Mouse (Mus musculus) forebrain, embryonic 14.5 days (tissue): Measurements from ENCODE around the gene Cldn12. TPM values are rescaled to one million over a fixed set of nuclear protein-coding genes. Genes with fewer than 3 reads are reported as not detected.

Experiments used
- ATAC-seq: fragments of 200-750 bp; cut with Nextera tagmentation; 2 replicates; pipeline ENCODE4 v1.8.0; 2017; ENCODE audit warnings: mild to moderate bottlenecking, moderate library complexity
- DNase-seq: peaks from one replicate; pipeline ENCODE4 v3.0.0-alpha.2; 2015; ENCODE audit warnings: low spot score
- H3K27ac ChIP-seq: fragments of 300-500 bp; sonication (generic); 2 replicates; pipeline ENCODE4 v1.5.1; 2014; ENCODE audit warnings: low read depth, mild to moderate bottlenecking, control low read depth, low read length, moderate library complexity
- H3K27me3 ChIP-seq: fragments of 300-500 bp; sonication (generic); replicated peaks from 2 replicates; pipeline ENCODE4 v1.6.1; 2014; ENCODE audit warnings: low read length, control low read depth, mixed read lengths; ENCODE audit not compliant: control insufficient read depth, insufficient read depth
- H3K36me3 ChIP-seq: fragments of 300-500 bp; sonication (generic); 2 replicates; pipeline ENCODE4 v1.6.1; 2014; ENCODE audit warnings: low read length, control low read depth; ENCODE audit not compliant: control insufficient read depth, insufficient read depth
- H3K4me1 ChIP-seq: fragments of 300-500 bp; sonication (generic); 2 replicates; pipeline ENCODE4 v1.6.1; 2014; ENCODE audit warnings: antibody characterized with exemption, low read length, control low read depth; ENCODE audit not compliant: control insufficient read depth, insufficient read depth
- H3K4me2 ChIP-seq: fragments of 300-500 bp; sonication (generic); 2 replicates; pipeline ENCODE4 v1.6.1; 2014; ENCODE audit warnings: mild to moderate bottlenecking, control low read depth, low read length
- H3K4me3 ChIP-seq: fragments of 300-500 bp; sonication (generic); 2 replicates; pipeline ENCODE4 v1.5.1; 2014; ENCODE audit warnings: low read depth, low read length, control low read depth
- H3K9ac ChIP-seq: fragments of 300-500 bp; sonication (generic); 2 replicates; pipeline ENCODE4 v1.6.1; 2014; ENCODE audit warnings: mild to moderate bottlenecking, low read length, control low read depth, moderate library complexity
- H3K9me3 ChIP-seq: fragments of 300-500 bp; sonication (generic); replicated peaks from 2 replicates; pipeline ENCODE4 v1.6.1; 2016; ENCODE audit warnings: low read length, control low read depth, mixed read lengths; ENCODE audit not compliant: control insufficient read depth
- WGBS: fragments of 180-500 bp; shearing (Covaris S2); extraction: QIAGEN DNeasy Blood & Tissue Kit; methylation state at CpG from one replicate; pipeline ENCODE4 v1.1.7; 2014; 5-methylcytosine and 5-hydroxymethylcytosine counted together
- polyA plus RNA-seq: library from polyadenylated mRNA; unstranded; fragments of >200 nt; fragmentation: Nextera tagmentation; extraction: Ambion mirVana; gene quantifications from 2 replicates; pipeline ENCODE4 v1.2.1, GENCODE M21; 2014

The Cldn12 gene
- polyA plus RNA-seq, 1 experiment from 2014 or later = 16.4 TPM

DNA sequence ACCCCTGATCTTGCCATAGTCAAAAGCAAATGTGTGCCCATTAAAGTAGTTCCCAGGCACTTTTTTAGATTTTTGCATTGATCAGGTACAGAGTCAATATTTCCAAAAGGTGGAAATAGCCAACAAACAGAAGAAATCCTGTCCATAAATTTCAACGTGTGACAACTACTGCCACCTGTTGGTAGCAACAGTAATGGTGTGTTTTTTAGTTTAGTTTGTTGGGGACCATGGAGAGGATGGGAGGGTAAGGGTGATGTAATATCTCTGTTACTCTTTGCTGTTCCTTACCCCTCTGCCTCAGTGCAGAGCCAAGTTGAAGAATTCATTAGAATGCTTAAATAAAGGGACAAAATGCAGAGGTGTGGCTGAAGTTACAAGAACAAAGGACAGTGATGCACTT, 33.1 kb downstream of the Cldn12 start:
- no peak overlapping the region for H3K9ac ChIP-seq
- no peaks in the 10 kb centered on the region for H3K9me3 ChIP-seq
- no peak overlapping the region for H3K4me3 ChIP-seq
- ATAC-seq (no peak; the same call in 1 of the 2 replicates), DNase-seq (peak; percentile 62)
- no peak overlapping the region for H3K27ac ChIP-seq
- no peaks in the 10 kb centered on the region for H3K36me3 ChIP-seq
- WGBS = 6% methylated on average over 1 of the region's 1 CpGs
- no peaks in the 10 kb centered on the region for H3K27me3 ChIP-seq
- no peak overlapping the region for H3K4me2 ChIP-seq
- no peaks in the 10 kb centered on the region for H3K4me1 ChIP-seq

GRCm38 (mm10) chr5:5479043-5479442, 35.7 kb downstream of the Cldn12 start, which contains the start of gene 1700015F17Rik:
1700015F17Rik (minus strand) TSS chr5:5479143.
- Histone ChIP-seq H3K36me3 (no peaks in the 10 kb centered on the region), H3K9ac (no peak within 1 kb of the TSS), H3K27ac (no peak within 1 kb of the TSS), H3K27me3 (no peaks in the 10 kb centered on the region), H3K4me1 (no peaks in the 10 kb centered on the region), H3K4me3 (no peak within 1 kb of the TSS), H3K4me2 (no peak within 1 kb of the TSS), H3K9me3 (no peaks in the 10 kb centered on the region)
- DNase-seq (no peak), ATAC-seq (no peak)
- WGBS = 83% methylated on average over 6 of the region's 6 CpGs

DNA sequence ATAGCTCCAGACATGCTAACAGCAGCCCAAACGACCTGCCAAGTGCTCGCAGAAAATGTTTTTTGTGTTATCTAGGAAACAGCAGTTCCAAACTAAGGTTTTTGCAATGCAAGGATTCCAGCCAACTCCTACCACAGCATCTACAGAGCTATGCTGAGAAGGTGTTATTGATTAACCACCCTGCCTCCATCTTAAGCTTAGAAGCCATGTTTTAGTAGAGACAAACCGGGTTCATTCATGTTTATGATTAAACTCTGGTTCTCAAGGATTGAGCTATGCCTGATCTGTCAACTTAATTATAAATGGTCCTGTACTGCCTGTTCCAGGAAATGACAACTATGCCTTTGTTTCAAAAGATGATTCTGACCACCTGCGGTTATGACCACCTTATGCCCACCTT, 38.6 kb downstream of the Cldn12 start:
- no peaks in the 10 kb centered on the region for H3K27me3 ChIP-seq
- ATAC-seq (no peak), DNase-seq (no peak)
- H3K9ac ChIP-seq = no peak overlapping the region
- no peaks in the 10 kb centered on the region for H3K9me3 ChIP-seq
- no peak overlapping the region for H3K27ac ChIP-seq
- H3K36me3 ChIP-seq = no peaks in the 10 kb centered on the region
- H3K4me2 ChIP-seq = no peak overlapping the region
- no peaks in the 10 kb centered on the region for H3K4me1 ChIP-seq
- no peak overlapping the region for H3K4me3 ChIP-seq
- WGBS = 91% methylated on average over 4 of the region's 4 CpGs

GRCm38 (mm10) chr5:5465256-5465655, 49.5 kb downstream of the Cldn12 start:
- Histone ChIP-seq H3K9ac (no peak overlapping the region), H3K4me1 (no peaks in the 10 kb centered on the region), H3K4me2 (no peak overlapping the region), H3K27ac (no peak overlapping the region), H3K4me3 (no peak overlapping the region), H3K36me3 (no peaks in the 10 kb centered on the region), H3K27me3 (no peaks in the 10 kb centered on the region), H3K9me3 (no peaks in the 10 kb centered on the region)
- no peak for ATAC-seq
- no peak for DNase-seq
- WGBS = 80% methylated on average over 1 of the region's 1 CpGs

Other genes with a start within 250 kb of the Cldn12 start
- 26.6 and 34.8 TPM in 2 replicates for gene Cdk14, start 94.6 kb downstream of the Cldn12 start, polyA plus RNA-seq
- gene 1700015F17Rik, start 35.8 kb downstream of the Cldn12 start, polyA plus RNA-seq = not detected in 2 replicates
- gene Gtpbp10, start 44.6 kb upstream of the Cldn12 start, polyA plus RNA-seq = 29.6 and 32.8 TPM in 2 replicates
- 11.3 TPM in 2 replicates for gene Gm8773, start 58.8 kb upstream of the Cldn12 start, polyA plus RNA-seq
- 5.6 and 8.9 TPM in 2 replicates for gene Cfap69, start 149.3 kb upstream of the Cldn12 start, polyA plus RNA-seq
- gene Steap2, start 179.6 kb upstream of the Cldn12 start, polyA plus RNA-seq = 4.3 TPM in 2 replicates
- 2.6 and 2.9 TPM in 2 replicates for gene Steap1, start 234.4 kb upstream of the Cldn12 start, polyA plus RNA-seq